ENCODE assay signal across 9 mouse cellular contexts in genomic region chr1:89235296-89235695, GRCm38 (mm10).
DNase-seq lines count a peak whose midpoint lies in the region; ATAC-seq and TF ChIP-seq lines count a peak whose summit lies in the region.
"Had no signal": no experiment of that assay in that cellular context is flagged by ENCODE, and none has a peak within 500 bp of the region (broad histone marks: within the 10 kb centered on the region; RNA-seq: fewer than 3 reads in every experiment).

No protein-coding gene starts in this region.

- no peaks in the 10 kb centered on the region for H3K27me3 ChIP-seq in embryonic facial prominence, embryonic 10.5 days (replicated peaks; ENCODE audit: low read depth, poor library complexity, severe bottlenecking)
- no peaks in the 10 kb centered on the region for H3K27me3 ChIP-seq in heart, embryonic 14.5 days (ENCODE audit: control insufficient read depth, insufficient read depth, low read length)
- H3K27me3 ChIP-seq in limb, embryonic 14.5 days (ENCODE audit: control insufficient read depth, insufficient read depth, low read length): no peaks in the 10 kb centered on the region
- H3K27me3 ChIP-seq in neural tube, embryonic 13.5 days: no peaks in the 10 kb centered on the region
- H3K27me3 ChIP-seq: liver, embryonic 15.5 days had no signal

- no peaks in the 10 kb centered on the region for H3K36me3 ChIP-seq in embryonic facial prominence, embryonic 10.5 days (replicated peaks)
- no peaks in the 10 kb centered on the region for H3K36me3 ChIP-seq in heart, embryonic 14.5 days (ENCODE audit: control insufficient read depth, insufficient read depth, low read length)
- no peaks in the 10 kb centered on the region for H3K36me3 ChIP-seq in limb, embryonic 14.5 days (ENCODE audit: control insufficient read depth, insufficient read depth, low read length)
- H3K36me3 ChIP-seq in neural tube, embryonic 13.5 days: no peaks in the 10 kb centered on the region
- H3K36me3 ChIP-seq: liver, embryonic 15.5 days had no signal

- no peak overlapping the region for H3K27ac ChIP-seq in embryonic facial prominence, embryonic 10.5 days (replicated peaks)
- H3K27ac ChIP-seq in heart, embryonic 14.5 days (replicated peaks in 1 of 2; ENCODE audit: control insufficient read depth in 1 of 2, insufficient read depth in 1 of 2, low read depth in 2 of 2, low read length in 2 of 2): no peak overlapping the region
- no peak overlapping the region for H3K27ac ChIP-seq in limb, embryonic 14.5 days (replicated peaks; ENCODE audit: low read depth, low read length)
- no peak overlapping the region for H3K27ac ChIP-seq in neural tube, embryonic 13.5 days (replicated peaks)
- H3K27ac ChIP-seq: liver, embryonic 15.5 days had no signal

- H3K4me1 ChIP-seq in embryonic facial prominence, embryonic 10.5 days: peaks cover 15% of the 10 kb centered on the region
- peaks cover 0 to 7% of the 10 kb centered on the region in 2 experiments; a peak in 1 of 4 replicates for H3K4me1 ChIP-seq in heart, embryonic 14.5 days (ENCODE audit: control insufficient read depth in 2 of 2, insufficient read depth in 2 of 2, low read length in 2 of 2)
- H3K4me1 ChIP-seq in limb, embryonic 14.5 days (ENCODE audit: control insufficient read depth, insufficient read depth, low read length): 0 out of 2 replicates have a peak, but pooled peaks cover 5% of the 10 kb centered on the region
- H3K4me1 ChIP-seq in neural tube, embryonic 13.5 days (replicated peaks): peaks cover 23% of the 10 kb centered on the region
- H3K4me1 ChIP-seq: liver, embryonic 15.5 days had no signal

- no peak overlapping the region for H3K9ac ChIP-seq in heart, embryonic 14.5 days (ENCODE audit: low read length)
- no peak overlapping the region for H3K9ac ChIP-seq in limb, embryonic 14.5 days (ENCODE audit: low read depth, low read length, severe bottlenecking)
- H3K9ac ChIP-seq in neural tube, embryonic 13.5 days: no peak overlapping the region
- H3K9ac ChIP-seq: liver, embryonic 15.5 days had no signal

- WGBS in embryonic facial prominence, embryonic 10.5 days: 41% methylated on average over 3 of the region's 3 CpGs
- 33% methylated on average over 3 of the region's 3 CpGs for WGBS in heart, embryonic 14.5 days
- WGBS in limb, embryonic 14.5 days: 56% methylated on average over 3 of the region's 3 CpGs
- WGBS in neural tube, embryonic 13.5 days: 59% methylated on average over 3 of the region's 3 CpGs

- TF ChIP-seq POLR2A in limb, embryonic 14.5 days (IDR thresholded peaks at IDR 0.05; ENCODE audit: borderline replicate concordance, extremely low read depth, insufficient read depth, insufficient read length): no peak

- no peak overlapping the region for H3K4me3 ChIP-seq in embryonic facial prominence, embryonic 10.5 days
- H3K4me3 ChIP-seq in heart, embryonic 14.5 days (ENCODE audit: control insufficient read depth in 1 of 2, insufficient read depth in 1 of 2, low read depth in 1 of 2, low read length in 2 of 2): no peak overlapping the region
- H3K4me3 ChIP-seq in limb, embryonic 14.5 days (replicated peaks; ENCODE audit: low read length): no peak overlapping the region
- H3K4me3 ChIP-seq in neural tube, embryonic 13.5 days: no peak overlapping the region
- H3K4me3 ChIP-seq: liver, embryonic 15.5 days had no signal

- peak; percentile 4 to 29 for DNase-seq in urinary bladder, adult 18-20 months (ENCODE audit: low spot score in 2 of 2)
- no peak for DNase-seq in urinary bladder, postnatal 10 days (ENCODE audit: low spot score)
- DNase-seq in embryonic facial prominence, embryonic 10.5 days (ENCODE audit: low spot score): peak; percentile 77
- peak; percentile 84 for DNase-seq in kidney, postnatal 10 days
- peak; percentile 87 for DNase-seq in limb, embryonic 14.5 days (ENCODE audit: low spot score)

- ATAC-seq in heart, embryonic 14.5 days (ENCODE audit: insufficient number of reproducible peaks, insufficient read depth, low FRiP score, low read depth): peak; percentile 56; the same call in 1 of the 2 replicates
- peak; percentile 79 for ATAC-seq in limb, embryonic 14.5 days (ENCODE audit: low FRiP score, low read depth)
- ATAC-seq in neural tube, embryonic 13.5 days (ENCODE audit: low read depth): peak; percentile 67; the same call in 1 of the 2 replicates
- ATAC-seq in erythroid progenitor cell, adult 5-6 weeks (replicated peaks; ENCODE audit: low FRiP score, poor library complexity, severe bottlenecking): no peak

- no peak overlapping the region for H3K4me2 ChIP-seq in heart, embryonic 14.5 days (ENCODE audit: low read length)
- H3K4me2 ChIP-seq in limb, embryonic 14.5 days (replicated peaks; ENCODE audit: low read depth, low read length, severe bottlenecking): no peak overlapping the region
- H3K4me2 ChIP-seq in neural tube, embryonic 13.5 days: no peak overlapping the region
- H3K4me2 ChIP-seq: liver, embryonic 15.5 days had no signal

- no peaks in the 10 kb centered on the region for H3K9me3 ChIP-seq in embryonic facial prominence, embryonic 10.5 days
- H3K9me3 ChIP-seq in heart, embryonic 14.5 days (ENCODE audit: control insufficient read depth, low read length): no peaks in the 10 kb centered on the region
- H3K9me3 ChIP-seq in limb, embryonic 14.5 days (ENCODE audit: control insufficient read depth, low read length): no peaks in the 10 kb centered on the region
- H3K9me3 ChIP-seq in neural tube, embryonic 13.5 days: no peaks in the 10 kb centered on the region
- H3K9me3 ChIP-seq: liver, embryonic 15.5 days had no signal
